Mouse (Mus musculus) splenic B cell, adult 2 months (primary cell): ENCODE measurements around the gene Frs3.
A peak's percentile ranks its signal among the peaks of the same experiment; 100 is the strongest.
"Not testable (repeated sequence)": the region's sequence is repeated elsewhere in the genome, so short reads cannot be mapped to it uniquely, and the experiment has no call there.

Experiments
- DNase-seq: peaks from one replicate; pipeline ENCODE4 v3.0.0-alpha.2; 2011; ENCODE audit warnings: low read depth, low spot score
- H3K27me3 ChIP-seq: 2 replicates; pipeline ENCODE4 v1.6.1; 2012; ENCODE audit warnings: mild to moderate bottlenecking, low read length, moderate library complexity, mixed read lengths; ENCODE audit not compliant: control insufficient read depth, poor library complexity, insufficient read depth, severe bottlenecking
- H3K36me3 ChIP-seq: 2 replicates; pipeline ENCODE4 v1.6.1; 2012; ENCODE audit warnings: mild to moderate bottlenecking, low read length, moderate library complexity, mixed read lengths; ENCODE audit not compliant: control insufficient read depth, poor library complexity, insufficient read depth, severe bottlenecking

The Frs3 gene

DNA sequence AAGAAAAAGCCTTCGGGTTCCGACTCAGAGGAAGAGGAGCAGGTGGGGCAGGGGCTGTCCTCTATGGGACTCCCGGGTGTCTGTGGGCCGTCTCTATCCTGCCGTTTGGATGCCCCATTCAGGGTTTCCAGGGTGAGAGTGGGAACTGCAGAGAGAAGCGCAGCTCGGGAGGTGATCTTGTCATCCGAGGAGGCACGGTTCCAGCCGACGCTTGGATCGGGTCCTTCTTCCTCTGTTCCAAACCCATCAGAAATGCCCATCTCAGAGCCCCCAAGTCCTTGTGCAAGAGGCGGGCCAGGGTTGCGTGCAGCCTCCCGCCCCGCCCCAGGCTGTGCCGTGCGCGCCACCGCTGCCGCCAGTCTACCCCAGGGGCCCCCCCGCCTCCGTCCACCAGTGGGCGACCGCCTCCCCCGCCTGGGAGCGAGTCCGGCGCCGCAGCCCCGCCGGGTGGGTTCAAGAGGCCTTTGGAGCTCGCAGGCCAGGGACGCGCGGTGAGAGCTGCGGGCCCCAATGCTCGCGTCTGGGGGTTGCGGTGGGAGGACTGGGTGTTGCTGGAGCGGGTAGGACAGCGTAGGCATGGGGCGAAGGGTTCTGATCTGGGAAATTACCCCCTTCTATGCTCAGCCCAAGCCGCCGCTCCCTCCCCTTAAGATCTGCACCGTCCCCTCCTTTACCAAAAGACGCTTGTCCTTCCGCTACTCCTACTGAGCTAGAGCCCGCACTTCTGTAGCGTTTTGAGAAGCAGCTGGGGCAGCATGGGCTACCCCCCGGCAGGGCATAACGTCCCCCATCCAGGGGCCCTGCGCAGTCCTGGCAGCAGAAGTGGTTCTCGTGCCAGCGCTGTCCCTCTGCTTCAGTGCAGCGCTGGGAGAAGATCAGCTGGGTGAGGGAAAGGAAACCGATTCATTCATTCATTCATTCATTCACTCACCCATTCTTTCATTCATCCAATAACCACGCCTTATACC lies at the start of gene Frs3:
Gene Frs3 (plus strand): TSS at position 423 of the 968 bp plus-strand sequence.
- peak; percentile 54 for DNase-seq
- no peaks in the 10 kb centered on the region for H3K36me3 ChIP-seq

DNA sequence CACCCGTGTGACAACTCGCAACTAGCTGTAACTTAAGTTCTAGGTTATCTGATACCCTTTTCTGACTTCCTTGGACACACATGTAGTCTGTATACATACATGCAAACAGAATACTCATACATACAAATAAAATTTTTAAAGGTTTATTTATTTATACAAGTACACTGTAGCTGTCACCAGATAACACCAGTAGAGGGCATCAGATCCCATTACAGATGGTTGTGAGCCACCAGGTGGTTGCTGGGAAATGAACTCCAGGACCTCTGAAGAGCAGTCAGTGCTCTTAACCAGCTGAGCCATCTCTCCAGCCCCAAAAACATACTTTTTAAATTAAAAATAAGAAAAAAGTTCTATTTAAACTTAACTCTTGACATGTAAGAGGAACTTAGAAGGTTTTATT lies 45.8 kb upstream of the Frs3 start:
- peak; percentile 20 for DNase-seq
- Histone ChIP-seq H3K27me3 (no peaks in the 10 kb centered on the region), H3K36me3 (no peaks in the 10 kb centered on the region)

More for the DNA sequence above, at the start of gene Frs3:
- H3K27me3 ChIP-seq: no peaks in the 10 kb centered on the region

GRCm38 (mm10) chr17:47646683-47647082 lies 42.1 kb upstream of the Frs3 start:
- Histone ChIP-seq H3K27me3 (no peaks in the 10 kb centered on the region), H3K36me3 (no peaks in the 10 kb centered on the region)
- peak; percentile 82 for DNase-seq

DNA sequence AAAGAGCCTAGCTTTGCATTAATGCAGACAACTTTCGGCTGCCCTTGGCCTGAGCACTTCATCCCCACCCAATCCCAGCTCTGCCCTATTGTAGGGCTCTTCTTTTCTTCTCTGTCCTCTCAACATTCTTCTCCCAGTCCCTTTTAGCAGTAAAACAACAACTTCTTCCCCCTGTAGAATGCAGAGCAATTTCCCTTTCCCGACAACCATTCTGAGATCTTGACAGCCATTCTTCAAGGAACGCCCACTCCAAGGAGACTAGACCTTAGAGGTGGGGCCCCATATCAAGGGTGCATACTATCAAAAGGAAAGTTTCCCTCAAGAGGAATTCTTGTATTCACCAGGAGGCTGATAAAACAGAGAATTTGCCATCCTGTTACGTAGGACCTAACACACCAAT lies 39.9 kb upstream of the Frs3 start:
- DNase-seq: no peak
- Histone ChIP-seq H3K36me3 (no peaks in the 10 kb centered on the region), H3K27me3 (no peaks in the 10 kb centered on the region)

DNA sequence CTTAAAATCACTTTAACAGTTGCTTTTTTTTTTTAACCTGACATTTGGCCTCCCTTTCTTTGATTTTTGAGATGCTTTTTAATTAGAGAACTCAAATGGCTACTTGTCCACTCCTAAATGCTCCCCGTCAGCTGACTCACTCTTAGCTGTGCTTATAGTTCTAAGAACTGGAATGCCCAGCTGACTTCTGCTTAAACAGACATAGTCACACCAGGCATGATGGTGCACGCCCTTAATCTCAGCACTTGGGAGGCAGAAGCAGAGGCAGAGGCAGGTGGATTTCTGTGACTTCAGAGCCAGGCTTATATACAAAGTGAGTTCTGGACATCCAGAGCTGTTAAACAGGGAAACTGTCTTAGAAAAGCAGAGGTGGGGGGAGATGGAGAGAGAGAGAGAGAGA lies 36.9 kb upstream of the Frs3 start:
- DNase-seq: no peak
- no peaks in the 10 kb centered on the region for H3K36me3 ChIP-seq
- H3K27me3 ChIP-seq: no peaks in the 10 kb centered on the region

DNA sequence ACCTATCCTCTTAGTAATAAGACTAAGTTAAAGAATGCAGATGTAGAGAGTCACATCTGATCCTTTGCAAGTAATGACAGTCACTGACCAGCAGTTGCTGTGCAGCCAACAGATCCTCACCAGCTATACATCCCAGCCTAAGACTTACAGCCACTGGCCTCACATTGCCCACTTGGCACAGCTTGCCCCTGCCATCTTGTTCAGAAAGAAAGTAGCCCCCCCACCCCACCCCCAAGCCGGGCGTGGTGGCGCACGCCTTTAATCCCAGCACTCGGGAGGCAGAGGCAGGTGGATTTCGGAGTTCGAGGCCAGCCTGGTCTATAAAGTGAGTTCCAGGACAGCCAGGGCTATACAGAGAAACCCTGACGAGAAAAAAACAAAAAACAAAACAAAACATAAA lies 34.5 kb upstream of the Frs3 start:
- not testable (repeated sequence) for H3K36me3 ChIP-seq, DNase-seq

DNA sequence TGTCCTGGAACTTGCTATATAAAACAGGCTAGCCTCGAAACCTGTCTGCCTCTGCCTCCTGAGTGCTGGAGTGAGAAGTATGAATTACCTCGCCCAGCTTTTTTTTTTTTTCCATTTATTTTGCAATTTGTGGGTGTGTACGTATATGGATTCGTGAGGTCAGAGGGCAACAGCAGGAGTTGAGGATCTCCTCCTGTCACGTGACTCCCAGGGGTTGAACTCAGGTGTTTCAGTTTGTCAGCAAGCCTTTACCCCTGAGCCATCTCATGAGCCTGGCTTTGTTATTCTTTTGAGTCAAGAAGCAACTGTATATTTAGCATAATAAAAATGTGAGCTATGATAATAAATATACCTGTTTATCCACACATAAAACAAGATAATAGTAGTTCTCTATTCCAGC lies 33.1 kb upstream of the Frs3 start:
- DNase-seq: no peak
- Histone ChIP-seq H3K27me3 (no peaks in the 10 kb centered on the region), H3K36me3 (no peaks in the 10 kb centered on the region)

More for the DNA sequence above, 34.5 kb upstream of the Frs3 start:
- H3K27me3 ChIP-seq: not testable (repeated sequence)

- H3K36me3 ChIP-seq: no peaks in the 10 kb centered on the region
- no peaks in the 10 kb centered on the region for H3K27me3 ChIP-seq
- DNase-seq: no peak
These were observed 30.9 kb upstream of the Frs3 start for GRCm38 (mm10) chr17:47657901-47658300.

- H3K27me3 ChIP-seq: no peaks in the 10 kb centered on the region
- no peak for DNase-seq
- no peaks in the 10 kb centered on the region for H3K36me3 ChIP-seq
These were observed 30.0 kb upstream of the Frs3 start for GRCm38 (mm10) chr17:47658741-47659243.

GRCm38 (mm10) chr17:47663009-47663713 lies 25.7 kb upstream of the Frs3 start:
- Histone ChIP-seq H3K36me3 (no peaks in the 10 kb centered on the region), H3K27me3 (no peaks in the 10 kb centered on the region)
- no peak for DNase-seq

- Histone ChIP-seq H3K36me3 (no peaks in the 10 kb centered on the region), H3K27me3 (no peaks in the 10 kb centered on the region)
- DNase-seq: no peak
These were observed 24.4 kb upstream of the Frs3 start for GRCm38 (mm10) chr17:47664474-47664873.

GRCm38 (mm10) chr17:47669166-47669565 lies 19.7 kb upstream of the Frs3 start:
- H3K27me3 ChIP-seq: no peaks in the 10 kb centered on the region

DNA sequence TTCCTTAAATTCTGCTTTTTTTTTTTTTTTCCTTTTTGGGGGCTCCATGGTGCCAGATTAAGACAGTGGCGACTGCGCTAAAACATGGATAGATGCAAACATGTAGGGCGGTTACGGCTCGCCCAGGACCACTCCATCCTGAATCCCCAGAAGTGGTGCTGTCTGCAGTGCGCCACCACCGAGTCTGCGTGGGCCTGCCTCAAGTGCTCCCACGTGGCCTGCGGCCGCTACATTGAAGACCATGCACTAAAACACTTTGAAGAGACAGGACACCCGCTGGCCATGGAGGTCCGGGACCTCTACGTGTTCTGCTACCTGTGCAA lies 16.9 kb upstream of the Frs3 start:
- Histone ChIP-seq H3K27me3 (no peaks in the 10 kb centered on the region), H3K36me3 (no peaks in the 10 kb centered on the region)
- DNase-seq: no peak

More at GRCm38 (mm10) chr17:47669166-47669565, 19.7 kb upstream of the Frs3 start:
- no peaks in the 10 kb centered on the region for H3K36me3 ChIP-seq
- DNase-seq: no peak

- Histone ChIP-seq H3K27me3 (no peaks in the 10 kb centered on the region), H3K36me3 (no peaks in the 10 kb centered on the region)
- no peak for DNase-seq
These were observed 16.3 kb upstream of the Frs3 start for GRCm38 (mm10) chr17:47672311-47673111.
